Mouse (Mus musculus) left cerebral cortex, adult 2 months (tissue): ENCODE measurements at regions not wholly inside any gene's neighbourhood (a gene's known extent, or its start where the extent isn't known, plus 50 kb on each side); places are given as distances from the start of the nearest gene placed in this dataset.

Experiments
- DNase-seq, 2 experiments: peaks; one replicate each; pipeline ENCODE4 v3.0.0; 2021 to 2022; ENCODE audit warnings: low spot score in 2 of 2, mixed read lengths in 1 of 2; ENCODE audit errors: extremely low spot score in 1 of 2
- H3K27ac ChIP-seq: fragments of 200-600 bp; 2 replicates; pipeline ENCODE4 v1.8.1; 2022
- H3K4me3 ChIP-seq: fragments of 200-600 bp; 2 replicates; pipeline ENCODE4 v1.8.1; 2022
- CTCF ChIP-seq: fragments of 200-600 bp; IDR thresholded peaks from 2 replicates; pipeline ENCODE4 v1.8.1; 2022; ENCODE audit warnings: antibody characterized with exemption, mild to moderate bottlenecking, moderate library complexity
- intact Hi-C: fragments of 180-260 bp; cut with DNase I; formaldehyde crosslinking; loops from one replicate; pipeline ENCODE4 v1.15.1; 2025
- microRNA-seq, 2 experiments: library from miRNA; unstranded; fragments of <30 nt; microRNA quantifications; one replicate each; pipeline ENCODE4 v1.2.0; 2021

DNA sequence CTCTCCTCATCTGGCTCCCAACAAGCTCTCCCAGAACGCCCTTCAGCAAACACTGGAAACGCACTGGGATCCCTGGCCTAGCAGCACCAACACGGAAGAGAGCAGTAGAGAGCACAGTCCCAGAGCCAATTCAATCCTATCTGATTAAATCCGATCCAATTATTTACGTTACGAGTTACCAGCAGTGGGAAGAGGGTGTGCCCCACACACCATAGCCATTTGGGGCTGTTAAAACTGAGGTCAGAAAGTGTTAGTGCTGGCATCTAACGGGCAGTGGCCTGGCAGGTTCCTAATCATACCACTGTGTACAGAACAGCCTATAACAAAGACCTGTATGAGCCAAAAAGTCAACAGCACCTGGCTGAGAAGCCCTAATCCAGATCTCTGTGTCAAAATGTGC is 60.1 kb upstream of the Nfe2l3 start:
- no peak for TF ChIP-seq CTCF
- intact Hi-C loops = no loop called here
- DNase-seq = no peak
- Histone ChIP-seq H3K4me3 (no peak overlapping the region), H3K27ac (no peak overlapping the region)

GRCm38 (mm10) chr6:51378436-51378835 is 54.0 kb upstream of the Nfe2l3 start:
- Histone ChIP-seq H3K4me3 (no peak overlapping the region), H3K27ac (no peak overlapping the region)
- DNase-seq = no peak
- intact Hi-C loops = loop anchor here (5.0 kb wide), 1 partner anchor 166 kb away; no protein-coding TSS in a partner anchor
- TF ChIP-seq CTCF = peak; percentile 18; the same call in 1 of the 2 replicates

- DNase-seq = no peak
- intact Hi-C loops = loop anchor here (5.0 kb wide), 1 partner anchor 167 kb away; no protein-coding TSS in a partner anchor
- no peak for TF ChIP-seq CTCF
- Histone ChIP-seq H3K27ac (peak overlapping the region; percentile 92), H3K4me3 (peak overlapping the region; percentile 49)
Observed at GRCm38 (mm10) chr6:51379074-51379473, 53.4 kb upstream of the Nfe2l3 start.

DNA sequence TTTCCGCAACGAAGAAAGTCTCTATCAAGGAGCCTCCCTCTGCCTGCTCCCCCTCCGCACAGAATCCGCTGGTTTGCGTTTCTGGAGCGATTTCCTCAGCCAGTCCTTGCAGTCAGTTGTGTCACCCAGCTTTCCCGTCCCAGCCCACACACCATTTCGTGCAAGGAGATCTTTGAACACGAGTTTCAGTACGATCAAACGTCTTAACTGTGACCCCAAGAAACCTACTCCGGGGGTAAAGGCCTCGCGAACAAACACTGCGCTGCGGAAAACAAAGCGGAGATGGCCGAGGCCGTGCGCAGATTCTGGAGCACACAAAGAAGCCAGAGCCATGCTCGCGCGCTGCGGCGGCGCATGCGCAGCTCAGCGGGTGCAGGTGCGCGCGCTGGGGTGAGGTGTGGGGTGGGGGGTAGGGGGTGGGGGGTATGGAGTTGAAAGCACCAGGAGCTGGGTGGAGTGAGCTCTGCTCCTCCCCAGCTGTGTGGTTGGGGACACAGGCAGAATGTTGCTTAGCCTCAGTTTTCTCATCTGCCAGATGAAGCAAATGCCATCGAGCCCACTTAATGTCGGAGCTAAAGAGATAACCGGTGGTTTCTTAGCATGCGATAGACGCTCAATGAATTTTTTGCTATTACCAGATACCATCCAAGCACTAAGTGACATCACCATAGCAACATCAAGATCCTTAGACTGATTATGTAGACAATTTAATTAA is 52.8 kb upstream of the Nfe2l3 start:
- peak; percentile 64 to 66 for DNase-seq
- Histone ChIP-seq H3K27ac (peak overlapping the region; percentile 92), H3K4me3 (peak overlapping the region; percentile 49)
- no peak for TF ChIP-seq CTCF
- intact Hi-C loops = loop anchor here (5.0 to 10.0 kb wide), 4 partner anchors 73 to 845 kb away; partner anchors contain the start of gene Hoxa7

DNA sequence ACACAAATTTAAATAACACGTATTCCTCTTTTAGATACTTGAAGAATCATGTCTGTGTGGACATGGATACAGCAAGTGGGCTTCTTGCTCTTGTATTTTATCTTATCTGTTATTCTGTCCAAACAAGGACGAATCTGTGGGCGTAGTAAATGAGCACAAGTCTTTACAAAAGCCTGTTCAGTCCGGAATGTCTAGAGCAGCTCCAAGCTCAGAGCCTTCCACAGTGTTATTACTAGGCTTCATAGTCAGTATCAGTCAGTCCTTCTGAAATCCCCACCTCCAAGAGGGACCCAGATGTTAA is 52.2 kb upstream of the Nfe2l3 start:
- no peak for TF ChIP-seq CTCF
- intact Hi-C loops = loop anchor here (5.0 to 10.0 kb wide), 3 partner anchors 72 to 845 kb away; partner anchors contain the start of gene Hoxa7
- peak overlapping the region; percentile 49 for H3K4me3 ChIP-seq
- no peak overlapping the region; the same call in 1 of the 2 replicates for H3K27ac ChIP-seq
- DNase-seq = peak in 1 of 2 experiments; percentile 11

DNA sequence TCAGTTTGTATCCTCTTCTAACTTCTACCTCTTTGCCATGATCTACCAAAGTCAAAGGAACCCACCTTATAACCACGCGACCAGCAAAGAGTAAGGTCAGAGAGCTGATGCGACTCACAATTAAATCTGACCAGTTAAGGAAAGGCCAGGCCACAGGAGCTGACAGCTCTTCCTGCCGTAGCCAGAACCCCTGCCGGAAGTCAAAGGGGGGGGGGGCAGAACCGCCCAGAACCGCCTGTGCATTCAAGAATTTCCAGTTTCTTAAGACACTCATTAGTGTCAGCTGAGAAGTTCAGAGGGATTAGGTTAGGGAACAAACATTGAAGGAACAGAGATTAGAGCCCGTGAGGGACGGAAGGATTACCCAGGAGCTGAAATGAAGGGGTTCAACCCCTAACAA is 51.0 kb upstream of the Nfe2l3 start:
- intact Hi-C loops = loop anchor here (5.0 to 10.0 kb wide), 3 partner anchors 71 to 843 kb away; partner anchors contain the start of gene Hoxa7
- TF ChIP-seq CTCF = no peak
- DNase-seq = no peak
- no peak overlapping the region for H3K4me3 ChIP-seq
- no peak overlapping the region for H3K27ac ChIP-seq

Small RNA genes lying in the stretch of these regions (microRNA-seq; reads per million reads assigned to microRNA genes)
- gene Mir148a = 39.2 to 53.6 reads per million in 2 experiments
